In genomic region chr12:72674079-72674797, GRCm38 (mm10) we compare ENCODE assay signal across 17 mouse cellular contexts. TPM values are rescaled to one million over a fixed set of nuclear protein-coding genes. Genes with fewer than 3 reads are reported as not detected.
DNase-seq lines count a peak whose midpoint lies in the region; ATAC-seq and TF ChIP-seq lines count a peak whose summit lies in the region.
"Had no signal": no experiment of that assay in that cellular context is flagged by ENCODE, and none has a peak within 500 bp of the region (broad histone marks: within the 10 kb centered on the region; RNA-seq: fewer than 3 reads in every experiment).

No protein-coding gene starts in this region.

- no peaks in the 10 kb centered on the region for H3K79me2 ChIP-seq in heart, adult 2 months (replicated peaks; ENCODE audit: control insufficient read depth, insufficient read depth, low read length)

- no peak overlapping the region for H3K9ac ChIP-seq in heart, adult 2 months (ENCODE audit: low read depth, low read length)
- peak overlapping the region; percentile 7; the same call in 1 of the 2 replicates for H3K9ac ChIP-seq in heart, embryonic 16.5 days (ENCODE audit: low read length)
- H3K9ac ChIP-seq: embryonic facial prominence, embryonic 12.5 days; forebrain, embryonic 15.5 days had no signal

- intact Hi-C loops in heart, adult 2 months (cut with DNase I), result no loop called here

- peak in 1 of 2 experiments; percentile 26 for DNase-seq in heart, adult 2 months
- DNase-seq in heart, embryonic 10.5 days (ENCODE audit: low spot score), result no peak
- peak; percentile 15 for DNase-seq in CD4-positive helper T cell, adult 2 months (ENCODE audit: low read depth, low spot score)
- peak; percentile 64 for DNase-seq in lung, postnatal 10 days
- DNase-seq in spleen, postnatal 10 days (ENCODE audit: low spot score in 2 of 2), result no peak
- DNase-seq in thymus, postnatal 0 days (ENCODE audit: low spot score), result no peak
- DNase-seq in frontal cortex, adult 2 months (ENCODE audit: extremely low spot score in 1 of 2, low spot score in 1 of 2), result no peak
- DNase-seq: adrenal gland, adult 2 months; gastrocnemius, postnatal 25 days; kidney, postnatal 36 days; layer of hippocampus, postnatal 36 days; thymus, postnatal 25 days had no signal

- H3K4me2 ChIP-seq in heart, embryonic 16.5 days (ENCODE audit: low read depth, low read length), result peak overlapping the region; percentile 16; the same call in 1 of the 2 replicates
- H3K4me2 ChIP-seq: embryonic facial prominence, embryonic 12.5 days; forebrain, embryonic 15.5 days had no signal

- no peak overlapping the region for H3K4me3 ChIP-seq in heart, adult 2 months
- no peak overlapping the region for H3K4me3 ChIP-seq in heart, embryonic 10.5 days
- H3K4me3 ChIP-seq in heart, embryonic 16.5 days (ENCODE audit: low read length), result no peak overlapping the region
- H3K4me3 ChIP-seq: embryonic facial prominence, embryonic 12.5 days; forebrain, embryonic 15.5 days had no signal

- peaks cover 3% of the 10 kb centered on the region for H3K4me1 ChIP-seq in heart, adult 2 months (ENCODE audit: control insufficient read depth, insufficient read depth, low read length)
- H3K4me1 ChIP-seq in heart, embryonic 10.5 days, result peaks cover 9% of the 10 kb centered on the region; the same call in 1 of the 2 replicates
- peaks cover 10% of the 10 kb centered on the region for H3K4me1 ChIP-seq in heart, embryonic 16.5 days (ENCODE audit: control insufficient read depth, insufficient read depth, low read length)
- H3K4me1 ChIP-seq: embryonic facial prominence, embryonic 12.5 days; forebrain, embryonic 15.5 days had no signal

- H3K9me3 ChIP-seq in heart, embryonic 10.5 days, result no peaks in the 10 kb centered on the region
- no peaks in the 10 kb centered on the region for H3K9me3 ChIP-seq in heart, embryonic 16.5 days (replicated peaks; ENCODE audit: control insufficient read depth, low read length)
- H3K9me3 ChIP-seq: embryonic facial prominence, embryonic 12.5 days; forebrain, embryonic 15.5 days had no signal

- TF ChIP-seq POLR2A in heart, adult 2 months (IDR thresholded peaks at IDR 0.05; ENCODE audit: insufficient read depth, low read depth, low read length), result no peak

- no peak for TF ChIP-seq EP300 in heart, adult 2 months (IDR thresholded peaks at IDR 0.05; ENCODE audit: insufficient read depth, low read depth, low read length)

- H3K36me3 ChIP-seq in heart, adult 2 months (ENCODE audit: control insufficient read depth, insufficient read depth, low read length), result no peaks in the 10 kb centered on the region
- H3K36me3 ChIP-seq in heart, embryonic 10.5 days, result no peaks in the 10 kb centered on the region
- H3K36me3 ChIP-seq in heart, embryonic 16.5 days (ENCODE audit: control insufficient read depth, insufficient read depth), result no peaks in the 10 kb centered on the region
- H3K36me3 ChIP-seq: embryonic facial prominence, embryonic 12.5 days; forebrain, embryonic 15.5 days had no signal

- TF ChIP-seq CTCF in heart, adult 2 months (IDR thresholded peaks at IDR 0.05), result no peak

- H3K27me3 ChIP-seq in heart, adult 2 months (ENCODE audit: control insufficient read depth, insufficient read depth, low read length), result no peaks in the 10 kb centered on the region
- no peaks in the 10 kb centered on the region for H3K27me3 ChIP-seq in heart, embryonic 10.5 days (ENCODE audit: insufficient read depth, poor library complexity, severe bottlenecking)
- no peaks in the 10 kb centered on the region for H3K27me3 ChIP-seq in heart, embryonic 16.5 days (ENCODE audit: control insufficient read depth, insufficient read depth, low read length)
- H3K27me3 ChIP-seq: embryonic facial prominence, embryonic 12.5 days; forebrain, embryonic 15.5 days had no signal

- WGBS in heart, adult 2 months, result 50% methylated on average over 7 of the region's 7 CpGs
- 66% methylated on average over 7 of the region's 7 CpGs for WGBS in heart, embryonic 10.5 days
- 36% methylated on average over 7 of the region's 7 CpGs for WGBS in heart, embryonic 16.5 days

- ATAC-seq in heart, embryonic 16.5 days (replicated peaks; ENCODE audit: extremely low read depth, insufficient read depth, low FRiP score), result peak; percentile 76
- ATAC-seq: forebrain, embryonic 15.5 days; inflammation-experienced regulatory T-cells, adult 6 months had no signal

- peak overlapping the region; percentile 82 for H3K27ac ChIP-seq in heart, adult 2 months
- no peak overlapping the region for H3K27ac ChIP-seq in heart, embryonic 10.5 days
- H3K27ac ChIP-seq in heart, embryonic 16.5 days (ENCODE audit: low read length), result peak overlapping the region; percentile 68
- H3K27ac ChIP-seq: embryonic facial prominence, embryonic 12.5 days; forebrain, embryonic 15.5 days had no signal

RNA-seq across cellular contexts. Expression of gene Dhrs7, which starts 9.5 kb away (rescaled TPM):
- 10 to 100 TPM; 54.6 to 65.7 TPM for total RNA-seq in heart, adult 2 months (2021)
- polyA plus RNA-seq in heart, adult 2 months (2012; rRNA removed), result 47.9 and 57.7 TPM in 2 replicates
- 22.1 and 28.1 TPM in 2 replicates for polyA plus RNA-seq in heart, embryonic 10.5 days (2016; fragmentation: Nextera tagmentation; extraction: Ambion mirVana)
- 89.5 and 101 TPM in 2 replicates for polyA plus RNA-seq in heart, embryonic 16.5 days (2015; fragmentation: Nextera tagmentation; extraction: Ambion mirVana)
- polyA plus RNA-seq in thymus, postnatal 0 days (2015; fragmentation: Nextera tagmentation; extraction: Ambion mirVana), result 28.8 and 30.5 TPM in 2 replicates
- 44.6 and 47.8 TPM in 2 replicates for polyA plus RNA-seq in frontal cortex, adult 2 months (2012; rRNA removed)

RNA-seq across cellular contexts. Expression of gene Gm4756, which starts 24.8 kb away (rescaled TPM):
- total RNA-seq in heart, adult 2 months (2021), result not detected
- not detected in 2 replicates for polyA plus RNA-seq in heart, adult 2 months (2012; rRNA removed)
- polyA plus RNA-seq in heart, embryonic 10.5 days (2016; fragmentation: Nextera tagmentation; extraction: Ambion mirVana), result not detected in 2 replicates
- polyA plus RNA-seq in heart, embryonic 16.5 days (2015; fragmentation: Nextera tagmentation; extraction: Ambion mirVana), result not detected in 2 replicates
- not detected in 2 replicates for polyA plus RNA-seq in thymus, postnatal 0 days (2015; fragmentation: Nextera tagmentation; extraction: Ambion mirVana)
- polyA plus RNA-seq in frontal cortex, adult 2 months (2012; rRNA removed), result not detected in 2 replicates
- total RNA-seq: gastrocnemius, postnatal 25 days; layer of hippocampus, postnatal 36 days had no signal
- polyA plus RNA-seq: embryonic facial prominence, embryonic 12.5 days; forebrain, embryonic 15.5 days; limb, embryonic 11.5 days had no signal

Comparison
In these comparisons a context has a peak if more than half of its experiments do, and no peak if none do; other contexts are left out.
1. DNase-seq: peak in CD4-positive helper T cell, adult 2 months (single experiment) and lung, postnatal 10 days (single experiment); none in heart, embryonic 10.5 days (single experiment), spleen, postnatal 10 days (0 of 2), thymus, postnatal 0 days (single experiment) and frontal cortex, adult 2 months (0 of 2).